Mouse (Mus musculus) testis, adult 10 weeks (tissue): ENCODE measurements around the gene Car2. TPM values are rescaled to one million over a fixed set of nuclear protein-coding genes. Genes with fewer than 3 reads are reported as not detected.

Experiments used
- polyA plus RNA-seq: library from polyadenylated mRNA; stranded (reverse); fragments of 350-450 nt; fragmentation: Illumina TruSeq; extraction: RNeasy Lipid Tissue Mini Kit (QIAGEN cat#74804); gene quantifications from one replicate; pipeline ENCODE4 v1.2.3, GENCODE M21; 2014; ENCODE audit warnings: low read depth, low replicate concordance

The Car2 gene
- polyA plus RNA-seq: 54.0 TPM

GRCm38 (mm10) chr3:14886102-14887098, at the start of gene Car2:
TSS of gene Car2 (plus strand) at chr3:14886273.

GRCm38 (mm10) chr3:14863022-14863711, 22.9 kb upstream of the Car2 start, which contains the start of gene Car3:
TSS of gene Car3 (plus strand) at chr3:14863512.

Other genes with a start within 250 kb of the Car2 start
- 0.76 TPM for gene Car13, start 244.5 kb upstream of the Car2 start, polyA plus RNA-seq
- not detected for gene Car1, start 77.9 kb upstream of the Car2 start, polyA plus RNA-seq
- gene Car3, start 22.8 kb upstream of the Car2 start, polyA plus RNA-seq: 7.1 TPM